Mouse (Mus musculus) lung, embryonic 16.5 days (tissue): Measurements from ENCODE around the gene Fam198a. TPM values are rescaled to one million over a fixed set of nuclear protein-coding genes. Genes with fewer than 3 reads are reported as not detected.

Experiments
- ATAC-seq: fragments of 200-750 bp; cut with Nextera tagmentation; 2 replicates; pipeline ENCODE4 v1.8.0; 2017; ENCODE audit warnings: low read depth, mild to moderate bottlenecking, moderate library complexity
- H3K27ac ChIP-seq: fragments of 300-500 bp; sonication (generic); 2 replicates; pipeline ENCODE4 v1.5.1; 2014; ENCODE audit warnings: mild to moderate bottlenecking, control low read depth, low read length
- H3K27me3 ChIP-seq: fragments of 300-500 bp; sonication (generic); 2 replicates; pipeline ENCODE4 v1.6.1; 2014; ENCODE audit warnings: low read depth, low read length, mixed read lengths; ENCODE audit not compliant: control insufficient read depth, insufficient read depth
- H3K36me3 ChIP-seq: fragments of 300-500 bp; sonication (generic); 2 replicates; pipeline ENCODE4 v1.6.1; 2014; ENCODE audit warnings: low read length; ENCODE audit not compliant: control insufficient read depth, insufficient read depth
- H3K4me1 ChIP-seq: fragments of 300-500 bp; sonication (generic); replicated peaks from 2 replicates; pipeline ENCODE4 v1.6.1; 2014; ENCODE audit warnings: low read length, mixed read lengths; ENCODE audit not compliant: control insufficient read depth, insufficient read depth
- H3K4me2 ChIP-seq: fragments of 300-500 bp; sonication (generic); 2 replicates; pipeline ENCODE4 v1.6.1; 2014; ENCODE audit warnings: low read depth, low read length, control low read depth
- H3K4me3 ChIP-seq: fragments of 300-500 bp; sonication (generic); 2 replicates; pipeline ENCODE4 v1.5.1; 2014; ENCODE audit warnings: mild to moderate bottlenecking, low read length, control low read depth
- H3K9ac ChIP-seq: fragments of 300-500 bp; sonication (generic); 2 replicates; pipeline ENCODE4 v1.6.1; 2014; ENCODE audit warnings: low read length, control low read depth
- H3K9me3 ChIP-seq: fragments of 300-500 bp; sonication (generic); 2 replicates; pipeline ENCODE4 v1.6.1; 2016; ENCODE audit warnings: low read length; ENCODE audit not compliant: control insufficient read depth
- WGBS: fragments of 180-500 bp; shearing (Covaris S2); extraction: QIAGEN DNeasy Blood & Tissue Kit; methylation state at CpG from one replicate; pipeline ENCODE4 v1.1.7; 2014; 5-methylcytosine and 5-hydroxymethylcytosine counted together
- polyA plus RNA-seq: library from polyadenylated mRNA; unstranded; fragments of >200 nt; fragmentation: Nextera tagmentation; extraction: Ambion mirVana; gene quantifications from 2 replicates; pipeline ENCODE4 v1.2.1, GENCODE M21; 2015

Gene Fam198a
- polyA plus RNA-seq, 1 experiment from 2014 or later, result 2.4 TPM

DNA sequence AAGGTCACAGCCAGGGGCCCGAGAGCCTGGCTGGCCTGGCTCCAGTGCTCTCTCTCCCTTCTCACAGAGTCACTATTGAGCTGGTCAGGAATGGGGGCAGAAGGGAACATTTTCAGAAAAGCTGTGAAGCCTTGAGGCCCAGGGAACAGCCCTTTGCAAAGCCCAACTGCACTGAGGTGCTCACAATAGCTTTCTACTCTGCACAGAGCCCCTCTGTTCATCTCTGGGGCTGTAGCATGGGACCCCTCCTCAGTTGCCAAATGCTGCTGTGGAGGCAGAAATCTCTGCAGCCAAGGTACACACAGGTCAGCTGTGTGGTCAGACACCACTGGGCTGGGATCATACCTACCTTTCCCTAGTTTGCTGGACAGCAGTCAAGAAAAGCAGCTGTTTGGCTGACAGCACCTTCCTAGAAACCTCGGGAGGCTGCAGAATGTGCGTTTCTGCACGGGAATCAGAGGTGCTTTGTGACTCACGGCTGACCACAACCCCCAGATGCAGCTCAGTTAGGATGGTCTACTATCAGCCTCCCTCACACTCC lies 19.1 kb downstream of the Fam198a start:
- Histone ChIP-seq H3K9me3 (no peaks in the 10 kb centered on the region), H3K4me1 (peaks cover 5% of the 10 kb centered on the region), H3K4me3 (no peak overlapping the region), H3K27ac (no peak overlapping the region), H3K27me3 (no peaks in the 10 kb centered on the region), H3K9ac (no peak overlapping the region), H3K36me3 (no peaks in the 10 kb centered on the region), H3K4me2 (no peak overlapping the region)
- no peak for ATAC-seq
- 39% methylated on average over 5 of the region's 5 CpGs for WGBS

- Histone ChIP-seq H3K4me2 (no peak overlapping the region), H3K27ac (no peak overlapping the region), H3K4me1 (peaks cover 2% of the 10 kb centered on the region), H3K4me3 (no peak overlapping the region), H3K9ac (no peak overlapping the region), H3K27me3 (no peaks in the 10 kb centered on the region), H3K36me3 (no peaks in the 10 kb centered on the region), H3K9me3 (no peaks in the 10 kb centered on the region)
- ATAC-seq, result no peak
- WGBS, result 71% methylated on average over 1 of the region's 1 CpGs
Observed at GRCm38 (mm10) chr9:121973207-121973606, 22.4 kb downstream of the Fam198a start.

DNA sequence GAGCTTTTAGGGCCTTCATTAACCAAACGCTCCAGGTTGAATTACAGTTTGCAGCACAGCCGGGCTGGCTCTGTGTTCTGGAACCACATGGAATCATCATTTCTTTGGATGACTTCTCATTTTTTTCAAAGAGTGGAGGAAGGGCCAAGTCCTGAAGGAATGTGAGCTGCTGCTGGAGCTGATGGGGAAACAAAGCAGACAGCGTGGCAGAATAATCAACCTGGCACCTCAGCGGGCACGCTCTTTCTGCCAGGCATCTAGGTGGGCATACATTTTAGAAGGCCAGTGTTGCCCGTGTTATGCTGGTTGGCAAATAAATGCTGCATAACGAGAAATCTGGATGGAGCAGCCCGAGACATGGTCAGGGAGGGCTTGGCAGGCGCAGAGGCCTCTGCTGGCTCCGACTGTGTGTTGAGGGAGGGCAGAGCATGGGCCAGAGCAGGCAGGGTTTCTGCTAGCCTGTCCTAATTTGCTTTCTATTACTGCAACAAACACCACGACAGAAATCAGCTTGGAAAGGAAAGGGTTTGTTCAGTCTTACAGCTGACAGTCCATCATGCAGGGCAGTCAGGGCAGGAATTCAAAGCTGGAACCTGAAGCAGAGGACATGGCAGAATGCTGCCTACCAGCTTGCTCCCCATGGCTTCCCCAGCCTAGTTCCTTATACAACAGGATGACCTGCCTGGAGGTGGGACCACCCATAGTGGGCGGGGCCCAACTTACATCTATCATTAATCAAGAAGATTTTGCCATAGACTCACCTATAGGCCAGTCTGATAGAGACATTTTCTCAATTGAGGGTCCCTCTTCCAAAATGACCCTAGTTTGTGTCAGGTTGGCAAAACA lies 23.6 kb downstream of the Fam198a start:
- Histone ChIP-seq H3K9me3 (no peaks in the 10 kb centered on the region), H3K4me2 (no peak overlapping the region), H3K4me1 (no peaks in the 10 kb centered on the region), H3K36me3 (no peaks in the 10 kb centered on the region), H3K4me3 (no peak overlapping the region), H3K9ac (no peak overlapping the region), H3K27ac (no peak overlapping the region), H3K27me3 (no peaks in the 10 kb centered on the region)
- peak; percentile 53; the same call in 1 of the 2 replicates for ATAC-seq
- WGBS, result 70% methylated on average over 12 of the region's 12 CpGs

DNA sequence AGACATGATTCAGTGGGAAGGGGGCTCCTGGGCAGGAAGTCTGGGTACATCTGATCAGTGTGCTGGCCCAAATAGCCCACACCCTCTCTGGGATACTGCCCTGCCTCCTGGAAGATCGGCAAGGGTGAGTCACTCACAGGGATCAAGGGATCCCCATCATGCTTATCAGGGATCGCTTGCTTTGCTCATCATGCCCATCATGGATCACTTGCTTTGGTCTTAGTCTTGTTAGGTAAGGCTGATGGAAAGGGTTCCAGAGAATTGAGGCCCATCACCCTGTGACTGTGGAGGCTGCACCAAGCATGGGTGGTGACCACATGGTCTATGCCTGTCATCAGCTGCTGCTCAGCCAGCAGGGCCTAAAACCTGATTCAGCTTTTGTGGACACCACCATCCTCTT lies 24.5 kb downstream of the Fam198a start:
- Histone ChIP-seq H3K36me3 (no peaks in the 10 kb centered on the region), H3K27me3 (no peaks in the 10 kb centered on the region), H3K4me3 (no peak overlapping the region), H3K27ac (no peak overlapping the region), H3K4me2 (no peak overlapping the region), H3K4me1 (no peaks in the 10 kb centered on the region), H3K9ac (no peak overlapping the region), H3K9me3 (no peaks in the 10 kb centered on the region)
- WGBS, result 63% methylated on average over 2 of the region's 2 CpGs
- ATAC-seq, result no peak

GRCm38 (mm10) chr9:121981046-121981445 lies 30.3 kb downstream of the Fam198a start:
- H3K4me1 ChIP-seq, result no peaks in the 10 kb centered on the region

GRCm38 (mm10) chr9:121981466-121982105 lies 30.8 kb downstream of the Fam198a start:
- no peak overlapping the region for H3K9ac ChIP-seq
- H3K4me3 ChIP-seq, result no peak overlapping the region
- no peak overlapping the region for H3K27ac ChIP-seq
- no peaks in the 10 kb centered on the region for H3K9me3 ChIP-seq
- H3K4me2 ChIP-seq, result no peak overlapping the region
- WGBS, result 69% methylated on average over 10 of the region's 10 CpGs
- no peaks in the 10 kb centered on the region for H3K36me3 ChIP-seq
- no peak for ATAC-seq
- no peaks in the 10 kb centered on the region for H3K27me3 ChIP-seq
- H3K4me1 ChIP-seq, result no peaks in the 10 kb centered on the region

More at GRCm38 (mm10) chr9:121981046-121981445, 30.3 kb downstream of the Fam198a start:
- H3K36me3 ChIP-seq, result no peaks in the 10 kb centered on the region
- no peak for ATAC-seq
- H3K4me2 ChIP-seq, result no peak overlapping the region
- no peaks in the 10 kb centered on the region for H3K27me3 ChIP-seq
- H3K27ac ChIP-seq, result no peak overlapping the region
- WGBS, result 72% methylated on average over 9 of the region's 9 CpGs
- H3K9me3 ChIP-seq, result no peaks in the 10 kb centered on the region
- no peak overlapping the region for H3K4me3 ChIP-seq
- no peak overlapping the region for H3K9ac ChIP-seq

- Histone ChIP-seq H3K27me3 (no peaks in the 10 kb centered on the region), H3K36me3 (no peaks in the 10 kb centered on the region), H3K4me3 (no peak overlapping the region), H3K4me2 (no peak overlapping the region), H3K27ac (no peak overlapping the region), H3K9ac (no peak overlapping the region), H3K9me3 (no peaks in the 10 kb centered on the region), H3K4me1 (no peaks in the 10 kb centered on the region)
- ATAC-seq, result no peak
- WGBS, result 94% methylated on average over 22 of the region's 22 CpGs
Observed at GRCm38 (mm10) chr9:121982214-121982613, 31.4 kb downstream of the Fam198a start.

DNA sequence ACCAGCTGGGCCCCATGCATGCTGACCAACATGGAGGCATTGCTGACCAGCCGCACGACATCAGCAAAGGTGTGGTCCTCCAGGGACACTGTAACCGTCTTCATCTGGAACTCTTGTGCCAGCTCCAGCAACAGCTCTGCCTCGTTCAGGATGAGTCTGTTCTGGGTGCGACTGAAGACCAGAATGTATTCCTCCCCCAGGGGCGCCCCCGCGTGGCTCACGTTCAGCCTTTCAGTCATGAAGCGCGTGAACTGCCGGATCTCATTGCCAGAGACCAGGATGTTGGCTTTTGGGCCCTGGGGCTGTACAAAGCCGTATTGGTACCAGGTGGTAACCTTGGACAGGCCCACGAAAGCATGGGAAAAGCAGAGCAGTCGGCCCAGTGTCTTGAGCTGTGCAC lies 31.9 kb downstream of the Fam198a start:
- H3K4me3 ChIP-seq, result no peak overlapping the region

GRCm38 (mm10) chr9:121983504-121983903 lies 32.7 kb downstream of the Fam198a start:
- whole genome bisulfite sequencing, result 41% methylated on average over 15 of the region's 15 CpGs
- Histone ChIP-seq H3K9ac (no peak overlapping the region), H3K27me3 (no peaks in the 10 kb centered on the region), H3K27ac (no peak overlapping the region), H3K36me3 (no peaks in the 10 kb centered on the region), H3K9me3 (no peaks in the 10 kb centered on the region), H3K4me1 (no peaks in the 10 kb centered on the region), H3K4me3 (no peak overlapping the region), H3K4me2 (no peak overlapping the region)
- ATAC-seq, result peak; percentile 35; the same call in 1 of the 2 replicates

More for the DNA sequence above, 31.9 kb downstream of the Fam198a start:
- no peaks in the 10 kb centered on the region for H3K36me3 ChIP-seq
- WGBS, result 89% methylated on average over 15 of the region's 15 CpGs
- H3K9me3 ChIP-seq, result no peaks in the 10 kb centered on the region
- H3K27me3 ChIP-seq, result no peaks in the 10 kb centered on the region
- H3K9ac ChIP-seq, result no peak overlapping the region
- H3K27ac ChIP-seq, result no peak overlapping the region
- no peaks in the 10 kb centered on the region for H3K4me1 ChIP-seq
- no peak for ATAC-seq
- no peak overlapping the region for H3K4me2 ChIP-seq
